Mouse (Mus musculus) kidney, postnatal 0 days (tissue): ENCODE results near the gene Rac1. TPM values are rescaled to one million over a fixed set of nuclear protein-coding genes. Genes with fewer than 3 reads are reported as not detected.
A peak's percentile ranks its signal among the peaks of the same experiment; 100 is the strongest.

Experiments
- ATAC-seq: fragments of 200-750 bp; cut with Nextera tagmentation; replicated peaks from 2 replicates; pipeline ENCODE4 v1.8.0; 2017; ENCODE audit warnings: low read depth, moderate number of reproducible peaks, moderate TSS enrichment, moderate library complexity; ENCODE audit not compliant: low FRiP score
- DNase-seq: peaks from one replicate; pipeline ENCODE4 v3.0.0-alpha.2; 2016; ENCODE audit warnings: low spot score
- H3K27ac ChIP-seq: fragments of 300-500 bp; sonication (generic); 2 replicates; pipeline ENCODE4 v1.5.1; 2014; ENCODE audit warnings: mild to moderate bottlenecking
- H3K27me3 ChIP-seq: fragments of 300-500 bp; sonication (generic); 2 replicates; pipeline ENCODE4 v1.6.1; 2014; ENCODE audit warnings: low read length, mixed read lengths; ENCODE audit not compliant: insufficient read depth
- H3K36me3 ChIP-seq: fragments of 300-500 bp; sonication (generic); 2 replicates; pipeline ENCODE4 v1.6.1; 2014; ENCODE audit warnings: low read length, mixed read lengths; ENCODE audit not compliant: insufficient read depth
- H3K4me1 ChIP-seq: fragments of 300-500 bp; sonication (generic); replicated peaks from 2 replicates; pipeline ENCODE4 v1.6.1; 2014; ENCODE audit warnings: antibody characterized with exemption, low read length, mixed read lengths; ENCODE audit not compliant: insufficient read depth
- H3K4me2 ChIP-seq: fragments of 300-500 bp; sonication (generic); 2 replicates; pipeline ENCODE4 v1.6.1; 2014; ENCODE audit warnings: mild to moderate bottlenecking, low read length, moderate library complexity, mixed read lengths
- H3K4me3 ChIP-seq: fragments of 300-500 bp; sonication (generic); replicated peaks from 2 replicates; pipeline ENCODE4 v1.5.1; 2014; ENCODE audit warnings: low read depth, low read length
- H3K9ac ChIP-seq: fragments of 300-500 bp; sonication (generic); 2 replicates; pipeline ENCODE4 v1.6.1; 2014; ENCODE audit warnings: low read depth, low read length
- H3K9me3 ChIP-seq: fragments of 300-500 bp; sonication (generic); replicated peaks from 2 replicates; pipeline ENCODE4 v1.6.1; 2016; ENCODE audit warnings: low read length, inconsistent platforms, mixed read lengths
- CTCF ChIP-seq: IDR thresholded peaks from 2 replicates; pipeline ENCODE4 v1.5.1; 2016; ENCODE audit warnings: antibody characterized with exemption, low read depth, mild to moderate bottlenecking, moderate library complexity
- whole genome bisulfite sequencing: fragments of 180-500 bp; shearing (Covaris S2); extraction: QIAGEN DNeasy Blood & Tissue Kit; methylation state at CpG from one replicate; pipeline ENCODE4 v1.1.7; 2014; 5-methylcytosine and 5-hydroxymethylcytosine counted together
- polyA plus RNA-seq: library from polyadenylated mRNA; unstranded; fragments of >200 nt; fragmentation: Nextera tagmentation; extraction: Ambion mirVana; gene quantifications from 2 replicates; pipeline ENCODE4 v1.2.1, GENCODE M21; 2015

Gene Rac1
- polyA plus RNA-seq, 1 experiment from 2014 or later = 453 TPM

GRCm38 (mm10) chr5:143465156-143466085 lies 62.4 kb downstream of the Rac1 start:
- no peaks in the 10 kb centered on the region for H3K36me3 ChIP-seq
- H3K27ac ChIP-seq = no peak overlapping the region
- 35% methylated on average over 23 of the region's 23 CpGs for WGBS
- H3K4me1 ChIP-seq = 0 out of 2 replicates have a peak, but pooled peaks cover 7% of the 10 kb centered on the region
- no peak for TF ChIP-seq CTCF
- peak overlapping the region; percentile 63 for H3K9ac ChIP-seq
- ATAC-seq = no peak
- H3K9me3 ChIP-seq = no peaks in the 10 kb centered on the region
- peak overlapping the region; percentile 66 for H3K4me3 ChIP-seq
- no peak for DNase-seq
- peak overlapping the region; percentile 97 for H3K4me2 ChIP-seq
- no peaks in the 10 kb centered on the region for H3K27me3 ChIP-seq

DNA sequence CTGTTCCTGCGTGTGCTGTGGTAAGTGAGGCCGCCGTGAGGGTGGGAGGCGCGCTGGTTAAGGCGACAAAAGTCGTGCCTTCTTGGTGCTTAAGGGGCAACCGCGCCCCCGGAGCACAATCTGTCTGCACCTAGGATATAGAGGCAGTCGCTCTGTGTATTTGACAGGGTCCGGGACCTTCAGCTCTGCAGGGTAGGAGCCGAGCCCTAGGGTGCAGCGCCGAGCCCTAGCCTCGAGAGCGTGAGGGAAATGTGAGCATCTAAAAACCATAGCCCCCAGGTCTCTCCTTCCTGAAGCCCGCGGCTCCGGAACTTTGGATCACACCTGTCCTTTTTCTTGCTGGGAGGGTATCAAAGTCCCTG lies 63.1 kb downstream of the Rac1 start:
- Histone ChIP-seq H3K4me3 (peak overlapping the region; percentile 66), H3K4me1 (0 out of 2 replicates have a peak, but pooled peaks cover 7% of the 10 kb centered on the region), H3K4me2 (peak overlapping the region; percentile 97), H3K9me3 (no peaks in the 10 kb centered on the region), H3K36me3 (no peaks in the 10 kb centered on the region), H3K27ac (no peak overlapping the region), H3K9ac (peak overlapping the region; percentile 63), H3K27me3 (no peaks in the 10 kb centered on the region)
- no peak for DNase-seq
- under 1% methylated on average over 20 of the region's 20 CpGs for WGBS
- TF ChIP-seq CTCF = no peak
- ATAC-seq = peak; percentile 46; the same call in 1 of the 2 replicates

DNA sequence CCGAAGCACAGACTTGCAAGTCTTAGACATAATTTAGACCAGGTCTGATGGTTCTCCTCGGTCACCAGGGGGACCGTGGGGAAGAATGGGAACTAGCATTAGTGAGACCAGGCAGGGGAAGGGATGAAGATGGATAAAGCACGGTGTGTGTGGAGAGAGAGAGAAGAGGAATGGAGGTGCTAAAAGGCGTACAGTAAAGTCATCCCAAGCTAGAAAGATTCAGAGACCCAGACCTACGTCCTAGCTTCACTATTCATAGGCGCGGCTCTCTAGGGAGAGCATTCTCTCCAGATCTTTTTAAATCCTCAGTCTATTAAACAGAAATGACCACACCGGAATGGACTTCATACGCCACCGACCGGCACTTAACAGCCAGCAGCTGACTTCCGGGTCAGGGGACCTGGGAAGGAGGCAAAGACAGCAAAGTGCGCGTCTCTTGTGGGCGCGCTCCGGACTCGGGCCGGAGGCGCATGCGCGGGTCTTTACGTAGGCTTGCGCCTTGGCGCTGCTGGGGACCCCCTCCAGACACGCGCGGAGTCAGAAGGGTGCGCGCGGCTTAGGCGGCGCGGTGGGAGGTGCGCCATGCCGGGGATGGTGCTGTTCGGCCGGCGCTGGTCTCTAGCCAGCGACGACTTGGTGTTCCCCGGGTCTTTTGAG lies 63.6 kb downstream of the Rac1 start, which contains the start of gene Daglb:
Gene Daglb, plus strand, starts transcription at position 485 of the 657 bp plus-strand sequence.
- 2% methylated on average over 41 of the region's 43 CpGs for WGBS
- Histone ChIP-seq H3K27ac (no peak within 1 kb of the TSS), H3K36me3 (no peaks in the 10 kb centered on the region), H3K9ac (peak within 1 kb of the TSS; percentile 63), H3K9me3 (no peaks in the 10 kb centered on the region), H3K4me2 (peak within 1 kb of the TSS; percentile 97), H3K4me3 (peak within 1 kb of the TSS; percentile 66), H3K27me3 (no peaks in the 10 kb centered on the region), H3K4me1 (0 out of 2 replicates have a peak, but pooled peaks cover 7% of the 10 kb centered on the region)
- DNase-seq = peak; percentile 90
- peak; percentile 87 for ATAC-seq
- TF ChIP-seq CTCF = no peak

- ATAC-seq (no peak), DNase-seq (no peak)
- no peak overlapping the region for H3K9ac ChIP-seq
- H3K4me1 ChIP-seq = 0 out of 2 replicates have a peak, but pooled peaks cover 7% of the 10 kb centered on the region
- peak overlapping the region; percentile 66; the same call in 1 of the 2 replicates for H3K4me3 ChIP-seq
- H3K36me3 ChIP-seq = no peaks in the 10 kb centered on the region
- peak overlapping the region; percentile 97 for H3K4me2 ChIP-seq
- TF ChIP-seq CTCF = no peak
- WGBS = 79% methylated on average over 11 of the region's 11 CpGs
- no peak overlapping the region for H3K27ac ChIP-seq
- H3K27me3 ChIP-seq = no peaks in the 10 kb centered on the region
- H3K9me3 ChIP-seq = no peaks in the 10 kb centered on the region
These were observed 64.2 kb downstream of the Rac1 start for GRCm38 (mm10) chr5:143463671-143464070.

Other genes starting within 250 kb of the Rac1 start
- 0.09 and 0.14 TPM in 2 replicates for gene Zfp853, start 234.4 kb downstream of the Rac1 start, polyA plus RNA-seq
- 27.8 and 30.9 TPM in 2 replicates for gene E130309D02Rik, start 212.7 kb downstream of the Rac1 start, polyA plus RNA-seq
- 87.6 and 91.2 TPM in 2 replicates for gene Zdhhc4, start 198.8 kb downstream of the Rac1 start, polyA plus RNA-seq
- gene Grid2ip, start 170.7 kb downstream of the Rac1 start, polyA plus RNA-seq = 0.03 TPM in 1 of 2 replicates, not detected in the other
- gene Kdelr2, start 124.2 kb downstream of the Rac1 start, polyA plus RNA-seq = 319 and 337 TPM in 2 replicates
- 4.9 and 5.2 TPM in 2 replicates for gene Daglb, start 63.5 kb downstream of the Rac1 start, polyA plus RNA-seq
- gene Cyth3, start 94.4 kb upstream of the Rac1 start, polyA plus RNA-seq = 74.3 and 76.7 TPM in 2 replicates
- 12.9 and 13.1 TPM in 2 replicates for gene Usp42, start 204.2 kb upstream of the Rac1 start, polyA plus RNA-seq